Mouse (Mus musculus): ENCODE data around the gene Gdpgp1.

Gene Gdpgp1

DNA sequence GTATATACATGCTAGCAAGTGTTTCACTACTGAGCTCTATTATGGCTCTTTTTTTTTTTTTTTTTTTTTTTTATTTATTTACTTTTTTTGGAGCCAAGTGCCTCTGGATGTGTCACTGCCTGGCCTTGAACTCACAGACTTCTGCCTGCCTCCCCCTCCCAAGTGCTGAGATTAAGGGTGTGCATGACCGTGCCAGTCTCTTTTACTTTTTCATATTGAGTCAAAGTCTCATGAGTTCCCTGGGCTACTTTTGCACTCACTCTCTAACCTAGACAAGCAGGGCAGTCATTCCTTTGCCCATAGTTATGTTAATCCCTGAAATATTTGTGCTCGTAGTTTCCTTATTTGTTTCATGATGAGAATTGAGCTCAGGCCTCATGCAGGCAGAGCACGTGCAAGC, 49.0 kb downstream of the Gdpgp1 start:
- no peak for DNase-seq

DNA sequence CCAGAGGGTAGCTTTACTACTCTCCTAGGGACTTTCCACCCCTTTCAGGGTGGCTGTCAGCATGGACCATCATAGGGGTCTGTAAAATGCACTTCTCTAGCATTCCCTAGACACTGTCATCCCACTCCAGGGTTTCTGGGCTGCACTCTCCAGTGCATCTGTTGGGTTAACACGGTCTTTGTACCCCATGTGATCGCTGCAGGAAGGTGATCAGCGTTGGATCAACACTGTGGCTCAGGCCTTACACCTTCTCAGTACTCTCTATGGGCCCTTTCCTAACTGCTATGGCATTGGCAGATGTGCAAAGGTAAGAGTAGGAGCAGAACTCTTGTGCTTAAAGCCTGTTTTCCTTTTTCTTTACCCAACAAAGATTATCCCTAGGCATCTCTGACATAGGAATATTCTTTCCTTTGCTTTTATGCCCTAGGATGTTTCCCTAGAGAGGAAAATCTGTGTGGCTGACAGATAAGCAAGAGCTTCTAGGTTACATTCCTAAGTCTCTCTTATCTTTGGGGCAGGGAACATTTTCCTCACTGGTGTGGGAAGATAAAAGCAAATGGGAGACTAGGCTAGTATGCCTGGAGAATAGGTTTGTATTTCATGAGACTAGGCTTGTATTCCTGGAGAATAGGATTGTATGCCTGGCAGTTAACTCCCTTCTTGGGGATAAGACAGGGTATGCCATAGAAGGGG, 50.7 kb downstream of the Gdpgp1 start:
- no peak for DNase-seq

DNA sequence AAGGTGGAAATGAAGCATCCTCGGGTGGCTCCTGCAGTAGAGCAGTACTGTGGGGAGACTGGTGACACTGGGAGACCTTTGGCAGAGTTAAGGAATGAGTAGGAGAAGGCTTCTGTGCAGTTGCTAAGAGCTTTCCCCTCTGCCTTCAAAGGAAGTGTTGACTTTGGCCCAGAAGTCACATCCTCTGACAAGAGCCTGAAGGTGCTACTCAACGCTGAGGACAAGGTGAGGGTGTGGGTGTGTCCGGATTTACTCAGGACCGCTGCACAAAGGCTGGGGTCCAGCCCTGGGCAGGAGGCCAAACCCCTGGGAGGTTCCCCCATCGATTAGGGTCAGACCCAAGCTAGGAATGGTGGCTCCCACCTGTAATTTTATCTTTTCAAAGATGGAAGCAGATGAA, 51.7 kb downstream of the Gdpgp1 start:
- no peak for DNase-seq

DNA sequence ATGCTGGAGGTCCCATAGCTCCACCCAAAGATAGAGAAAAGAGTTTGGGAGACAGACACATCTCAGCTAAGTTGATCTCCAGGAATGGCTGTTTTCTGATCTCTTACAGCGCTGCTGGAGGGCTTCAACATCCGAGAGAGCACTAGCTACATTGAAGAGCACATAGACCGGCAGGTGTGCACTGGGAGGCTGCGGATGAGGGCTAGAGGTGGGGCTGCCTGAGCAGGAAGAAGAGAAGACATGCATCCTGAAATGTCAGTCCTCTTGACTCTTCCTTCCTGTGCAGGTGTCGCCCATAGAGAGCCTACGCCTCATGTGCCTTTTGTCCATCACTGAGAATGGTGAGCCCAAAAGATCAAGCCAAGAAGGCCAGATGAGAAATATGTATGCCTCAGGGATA, 53.1 kb downstream of the Gdpgp1 start:
- no peak for DNase-seq

DNA sequence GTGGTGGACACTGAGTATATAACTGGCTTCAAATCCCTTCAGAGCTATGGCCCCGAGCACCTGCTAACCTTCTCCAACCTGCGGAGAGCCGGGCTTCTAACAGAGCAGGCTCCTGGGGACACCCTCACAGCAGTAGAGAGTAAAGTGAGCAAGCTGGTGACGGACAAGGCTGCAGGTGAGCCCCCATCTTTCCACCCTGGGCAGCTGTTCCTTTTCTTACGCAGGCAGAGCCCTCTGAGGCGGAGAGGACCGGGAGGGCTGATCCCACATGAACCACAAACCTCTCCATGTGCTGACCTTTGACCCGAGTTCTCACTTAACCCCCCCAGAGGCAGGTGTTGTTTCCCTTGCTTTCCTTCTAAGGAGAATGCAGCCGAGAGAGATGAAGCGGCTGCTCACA, 55.1 kb downstream of the Gdpgp1 start:
- no peak for DNase-seq
